Mouse (Mus musculus): ENCODE data around the gene Il4. TPM values are rescaled to one million over a fixed set of nuclear protein-coding genes. Genes with fewer than 3 reads are reported as not detected.
"Not testable (repeated sequence)": the region's sequence is repeated elsewhere in the genome, so short reads cannot be mapped to it uniquely, and the experiment has no call there.

Gene Il4
- polyA plus RNA-seq, 1 experiment from 2014 or later, result 1.4 TPM

DNA sequence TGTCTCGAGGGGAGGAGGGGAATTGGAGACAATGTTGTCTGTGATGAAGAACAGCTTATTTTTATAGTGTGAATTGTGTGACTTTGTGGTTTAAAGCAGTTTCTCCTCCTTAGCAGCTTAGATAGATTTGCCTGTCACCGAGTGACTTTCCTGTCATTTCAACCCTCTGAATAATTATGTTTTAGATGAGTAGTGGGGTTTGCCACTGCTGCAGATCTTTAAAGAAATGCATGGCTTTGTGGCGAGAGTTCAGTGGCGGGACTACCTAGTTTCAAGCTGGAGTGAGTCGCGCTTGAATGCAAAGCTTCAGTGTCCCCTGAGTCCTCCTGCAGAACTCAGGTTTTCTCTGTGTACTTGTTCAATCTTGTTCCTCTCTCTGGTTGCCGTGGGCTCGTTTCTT lies 30.2 kb downstream of the Il4 start:
- no peak overlapping the region for H3K4me3 ChIP-seq (ENCODE audit: low read length)
- H3K4me2 ChIP-seq (ENCODE audit: low read depth, low read length), result no peak overlapping the region
- no peak overlapping the region for H3K9ac ChIP-seq (ENCODE audit: low read length)
- peaks cover 7% of the 10 kb centered on the region for H3K36me3 ChIP-seq (ENCODE audit: control insufficient read depth, insufficient read depth, low read length)
- no peaks in the 10 kb centered on the region for H3K4me1 ChIP-seq (replicated peaks; ENCODE audit: control insufficient read depth, insufficient read depth, low read length)
- H3K9me3 ChIP-seq (ENCODE audit: control insufficient read depth, low read length), result no peaks in the 10 kb centered on the region
- no peaks in the 10 kb centered on the region for H3K27me3 ChIP-seq (ENCODE audit: control insufficient read depth, insufficient read depth, low read depth, low read length)
- H3K27ac ChIP-seq (ENCODE audit: low read length), result no peak overlapping the region
- ATAC-seq (ENCODE audit: low read depth), result no peak
- 77% methylated on average over 8 of the region's 8 CpGs for WGBS

DNA sequence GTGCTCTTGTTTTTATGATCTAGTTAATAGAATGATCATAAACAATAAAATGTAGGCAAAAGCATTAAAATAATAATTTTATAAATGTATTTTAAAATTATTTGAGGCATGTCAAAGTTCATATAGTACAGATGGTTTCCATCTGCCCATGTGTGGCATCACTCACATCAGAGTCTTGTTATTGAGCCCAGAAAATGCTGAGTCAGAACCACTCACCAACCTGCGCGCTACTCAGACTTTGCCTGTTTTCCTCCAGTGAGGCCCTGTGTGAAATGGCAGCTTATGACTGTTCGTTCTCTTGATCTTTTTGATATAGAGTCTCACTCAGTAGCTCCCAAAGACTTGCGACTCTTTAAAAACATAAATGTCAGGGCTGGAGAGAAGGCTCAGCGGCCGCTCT lies 33.0 kb downstream of the Il4 start:
- Histone ChIP-seq H3K27me3 (ENCODE audit: control insufficient read depth, insufficient read depth, low read depth, low read length) (no peaks in the 10 kb centered on the region), H3K36me3 (ENCODE audit: control insufficient read depth, insufficient read depth, low read length) (peaks cover 15% of the 10 kb centered on the region), H3K9ac (ENCODE audit: low read length) (no peak overlapping the region), H3K27ac (ENCODE audit: low read length) (no peak overlapping the region), H3K4me1 (replicated peaks; ENCODE audit: control insufficient read depth, insufficient read depth, low read length) (no peaks in the 10 kb centered on the region), H3K9me3 (ENCODE audit: control insufficient read depth, low read length) (no peaks in the 10 kb centered on the region), H3K4me2 (ENCODE audit: low read depth, low read length) (no peak overlapping the region), H3K4me3 (ENCODE audit: low read length) (no peak overlapping the region)
- WGBS, result 98% methylated on average over 6 of the region's 6 CpGs
- ATAC-seq (ENCODE audit: low read depth), result no peak

DNA sequence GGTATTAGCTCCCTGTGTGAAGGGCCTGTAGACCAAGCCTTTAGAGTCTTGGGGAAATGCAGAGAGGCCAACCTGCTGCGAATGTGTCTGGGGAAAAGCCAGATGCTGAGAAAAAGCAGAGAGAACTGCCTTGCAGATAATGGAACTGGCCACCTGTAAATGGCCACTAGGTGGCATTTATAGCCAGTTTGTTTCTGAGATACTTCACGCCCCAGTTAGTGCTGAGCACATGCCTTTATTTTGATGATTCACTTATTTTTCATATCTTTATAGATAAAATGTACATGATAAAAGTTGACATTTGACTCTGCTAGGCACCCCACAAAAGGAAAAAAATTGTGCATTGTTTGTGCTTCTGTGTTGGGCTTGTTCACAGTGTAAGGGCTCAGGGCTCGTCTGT lies 33.6 kb downstream of the Il4 start:
- H3K36me3 ChIP-seq (ENCODE audit: control insufficient read depth, insufficient read depth, low read length), result peaks cover 18% of the 10 kb centered on the region
- 64% methylated on average over 3 of the region's 3 CpGs for WGBS

DNA sequence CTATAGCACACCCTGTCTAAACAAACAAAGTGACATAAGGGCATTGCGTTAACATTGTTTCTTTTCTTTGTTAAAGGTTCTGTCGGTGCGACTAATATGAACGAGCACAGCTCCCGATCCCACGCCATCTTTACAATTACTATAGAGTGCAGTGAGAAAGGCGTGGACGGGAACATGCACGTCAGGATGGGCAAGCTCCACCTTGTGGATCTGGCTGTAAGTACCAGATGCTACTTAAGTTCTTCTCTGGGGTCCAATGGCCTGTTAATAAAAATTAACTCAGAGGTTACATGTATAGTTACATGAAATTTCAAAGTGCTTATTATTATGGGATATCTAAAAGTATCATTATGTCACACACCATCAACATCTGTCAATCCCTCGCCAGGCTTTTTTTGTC lies 35.3 kb downstream of the Il4 start:
- Histone ChIP-seq H3K27ac (ENCODE audit: low read length) (no peak overlapping the region), H3K4me2 (ENCODE audit: low read depth, low read length) (no peak overlapping the region), H3K4me3 (ENCODE audit: low read length) (no peak overlapping the region), H3K4me1 (replicated peaks; ENCODE audit: control insufficient read depth, insufficient read depth, low read length) (no peaks in the 10 kb centered on the region), H3K9me3 (ENCODE audit: control insufficient read depth, low read length) (no peaks in the 10 kb centered on the region), H3K27me3 (ENCODE audit: control insufficient read depth, insufficient read depth, low read depth, low read length) (no peaks in the 10 kb centered on the region), H3K9ac (ENCODE audit: low read length) (no peak overlapping the region), H3K36me3 (ENCODE audit: control insufficient read depth, insufficient read depth, low read length) (peaks cover 18% of the 10 kb centered on the region)
- no peak for ATAC-seq (ENCODE audit: low read depth)
- WGBS, result 71% methylated on average over 10 of the region's 10 CpGs

More for the DNA sequence above, 33.6 kb downstream of the Il4 start:
- Histone ChIP-seq H3K27me3 (ENCODE audit: control insufficient read depth, insufficient read depth, low read depth, low read length) (no peaks in the 10 kb centered on the region), H3K9me3 (ENCODE audit: control insufficient read depth, low read length) (no peaks in the 10 kb centered on the region), H3K9ac (ENCODE audit: low read length) (no peak overlapping the region), H3K4me2 (ENCODE audit: low read depth, low read length) (no peak overlapping the region), H3K4me1 (replicated peaks; ENCODE audit: control insufficient read depth, insufficient read depth, low read length) (no peaks in the 10 kb centered on the region), H3K27ac (ENCODE audit: low read length) (no peak overlapping the region), H3K4me3 (ENCODE audit: low read length) (no peak overlapping the region)
- ATAC-seq (ENCODE audit: low read depth), result no peak

DNA sequence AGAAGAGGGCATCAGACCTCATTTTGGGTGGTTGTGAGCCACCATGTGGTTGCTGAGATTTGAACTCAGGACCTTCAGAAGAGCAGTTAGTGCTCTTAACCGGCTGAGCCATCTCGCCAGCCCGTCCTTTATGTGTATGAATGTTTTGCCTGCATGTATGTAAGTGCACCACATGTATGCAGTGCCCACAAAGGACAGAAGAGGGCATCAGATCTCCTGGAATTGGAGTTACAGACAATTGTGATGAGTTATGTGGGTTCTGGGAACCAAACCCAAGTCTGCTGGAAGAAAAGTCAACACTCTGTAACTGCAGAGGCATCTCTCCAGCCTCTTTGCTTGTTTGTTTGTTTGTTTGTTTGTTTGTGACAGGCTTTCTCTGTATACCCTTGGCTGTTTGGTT lies 37.9 kb downstream of the Il4 start:
- H3K36me3 ChIP-seq (ENCODE audit: control insufficient read depth, insufficient read depth, low read length), result peaks cover 18% of the 10 kb centered on the region
- H3K4me2 ChIP-seq (ENCODE audit: low read depth, low read length), result no peak overlapping the region
- no peak overlapping the region for H3K4me3 ChIP-seq (ENCODE audit: low read length)
- no peak for ATAC-seq (ENCODE audit: low read depth)
- 99% methylated on average over 3 of the region's 3 CpGs for WGBS
- no peak overlapping the region for H3K9ac ChIP-seq (ENCODE audit: low read length)
- H3K27me3 ChIP-seq (ENCODE audit: control insufficient read depth, insufficient read depth, low read depth, low read length), result no peaks in the 10 kb centered on the region
- H3K4me1 ChIP-seq (replicated peaks; ENCODE audit: control insufficient read depth, insufficient read depth, low read length), result no peaks in the 10 kb centered on the region
- no peaks in the 10 kb centered on the region for H3K9me3 ChIP-seq (ENCODE audit: control insufficient read depth, low read length)
- no peak overlapping the region for H3K27ac ChIP-seq (ENCODE audit: low read length)

DNA sequence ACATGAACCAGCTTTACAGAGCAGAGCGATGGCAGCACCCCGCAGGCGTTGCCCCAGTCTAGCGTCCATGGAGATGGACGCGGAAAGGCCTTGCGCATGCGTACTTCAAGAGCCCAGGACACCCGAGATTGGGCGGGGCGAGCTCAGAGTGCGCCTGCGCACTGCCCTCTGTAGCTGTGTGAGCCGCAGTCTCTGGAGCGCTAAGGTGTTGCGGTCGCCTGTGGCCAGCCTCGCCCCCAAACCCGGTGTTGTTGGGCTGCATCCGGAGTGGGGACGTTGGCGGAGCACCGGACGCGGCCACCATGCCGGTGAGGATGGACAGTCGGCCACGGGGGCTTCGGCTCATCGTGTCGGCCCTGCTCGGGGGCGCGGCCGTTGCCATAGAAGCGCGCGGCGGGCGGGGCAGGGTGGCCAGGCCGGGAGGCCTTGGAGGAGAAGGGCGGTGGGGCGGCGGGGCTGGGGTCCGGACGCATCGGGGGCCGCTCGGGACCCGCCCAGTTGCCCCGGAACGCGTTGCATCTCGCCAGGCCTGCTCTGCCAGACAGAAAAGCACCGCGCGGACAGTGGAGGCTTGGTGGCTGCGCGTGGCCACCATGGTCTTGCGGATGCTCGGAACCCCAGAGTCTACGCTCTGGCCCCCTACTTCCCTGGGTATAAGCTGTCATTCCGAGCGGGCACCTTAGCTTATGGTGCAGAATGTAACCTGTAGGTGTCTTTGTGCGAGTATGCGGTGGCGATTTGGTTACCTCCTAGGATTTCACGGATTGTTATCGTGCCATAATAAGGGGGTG lies 51.0 kb downstream of the Il4 start, which contains the start of gene Kif3a:
TSS of gene Kif3a (plus strand) at position 156 of the 791 bp plus-strand sequence.
- peak within 1 kb of the TSS; percentile 93 for H3K4me3 ChIP-seq (ENCODE audit: low read length)
- peak within 1 kb of the TSS; percentile 89 for H3K9ac ChIP-seq (ENCODE audit: low read length)
- WGBS, result 1% methylated on average over 61 of the region's 69 CpGs
- no peaks in the 10 kb centered on the region for H3K27me3 ChIP-seq (ENCODE audit: control insufficient read depth, insufficient read depth, low read depth, low read length)
- H3K27ac ChIP-seq (ENCODE audit: low read length), result peak within 1 kb of the TSS; percentile 49
- H3K9me3 ChIP-seq (ENCODE audit: control insufficient read depth, low read length), result 0 out of 2 replicates have a peak, but pooled peaks cover 3% of the 10 kb centered on the region
- H3K4me1 ChIP-seq (replicated peaks; ENCODE audit: control insufficient read depth, insufficient read depth, low read length), result peaks cover 16% of the 10 kb centered on the region
- peak within 1 kb of the TSS; percentile 89 for H3K4me2 ChIP-seq (ENCODE audit: low read depth, low read length)
- ATAC-seq (ENCODE audit: low read depth), result peak; percentile 99
- no peaks in the 10 kb centered on the region for H3K36me3 ChIP-seq (ENCODE audit: control insufficient read depth, insufficient read depth, low read length)

DNA sequence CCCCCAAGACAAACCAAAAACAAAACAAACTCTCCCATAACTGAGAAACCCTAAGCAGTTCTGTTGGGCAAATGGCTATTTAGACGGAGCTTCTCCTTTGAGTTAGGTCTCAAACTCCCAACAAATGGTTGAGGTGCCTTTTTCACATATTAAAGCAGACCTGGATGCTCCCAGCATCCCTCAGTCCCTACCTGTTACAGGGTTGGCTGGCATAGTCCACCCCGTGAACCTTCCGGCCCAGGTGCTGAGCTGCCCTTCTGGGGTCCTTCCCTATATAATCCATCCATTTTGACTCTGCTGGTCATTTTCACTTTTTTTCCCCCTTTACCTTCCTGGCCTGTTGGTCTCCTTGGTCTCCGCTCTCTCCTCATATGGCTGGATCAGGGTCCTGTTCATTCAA lies 51.8 kb downstream of the Il4 start:
- 82% methylated on average over 4 of the region's 4 CpGs for WGBS
- Histone ChIP-seq H3K9ac (ENCODE audit: low read length) (peak overlapping the region; percentile 89; the same call in 1 of the 2 replicates), H3K4me3 (ENCODE audit: low read length) (peak overlapping the region; percentile 93), H3K36me3 (ENCODE audit: control insufficient read depth, insufficient read depth, low read length) (no peaks in the 10 kb centered on the region), H3K4me2 (ENCODE audit: low read depth, low read length) (peak overlapping the region; percentile 89), H3K9me3 (ENCODE audit: control insufficient read depth, low read length) (0 out of 2 replicates have a peak, but pooled peaks cover 3% of the 10 kb centered on the region), H3K27me3 (ENCODE audit: control insufficient read depth, insufficient read depth, low read depth, low read length) (no peaks in the 10 kb centered on the region), H3K4me1 (replicated peaks; ENCODE audit: control insufficient read depth, insufficient read depth, low read length) (peaks cover 16% of the 10 kb centered on the region), H3K27ac (ENCODE audit: low read length) (no peak overlapping the region)
- no peak; the same call in 1 of the 2 replicates for ATAC-seq (ENCODE audit: low read depth)

DNA sequence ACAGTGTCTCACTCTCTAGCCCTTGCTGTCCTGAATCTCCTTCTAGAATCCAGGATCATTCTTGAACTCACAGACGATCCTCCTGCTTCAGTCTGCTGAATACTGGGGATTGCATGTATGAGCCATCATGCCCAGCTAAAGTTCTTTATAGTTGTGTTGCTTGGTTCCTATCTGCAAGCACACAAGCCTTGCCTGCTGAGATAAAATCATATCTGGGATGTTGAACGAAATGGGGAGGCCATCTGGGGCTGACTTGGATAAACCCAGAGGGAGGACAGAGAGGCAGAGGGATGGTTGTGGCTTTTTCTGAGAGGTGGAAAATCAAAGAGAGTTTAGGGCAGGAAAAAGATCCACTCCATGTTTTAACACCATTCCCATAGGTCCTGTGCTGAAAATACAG lies 56.5 kb downstream of the Il4 start:
- Histone ChIP-seq H3K36me3 (ENCODE audit: control insufficient read depth, insufficient read depth, low read length) (no peaks in the 10 kb centered on the region), H3K9ac (ENCODE audit: low read length) (no peak overlapping the region), H3K9me3 (ENCODE audit: control insufficient read depth, low read length) (0 out of 2 replicates have a peak, but pooled peaks cover 3% of the 10 kb centered on the region), H3K27ac (ENCODE audit: low read length) (no peak overlapping the region), H3K27me3 (ENCODE audit: control insufficient read depth, insufficient read depth, low read depth, low read length) (no peaks in the 10 kb centered on the region), H3K4me1 (replicated peaks; ENCODE audit: control insufficient read depth, insufficient read depth, low read length) (peaks cover 6% of the 10 kb centered on the region; the same call in 1 of the 2 replicates), H3K4me2 (ENCODE audit: low read depth, low read length) (no peak overlapping the region), H3K4me3 (ENCODE audit: low read length) (no peak overlapping the region)
- 71% methylated on average over 2 of the region's 2 CpGs for WGBS
- ATAC-seq (ENCODE audit: low read depth), result no peak

DNA sequence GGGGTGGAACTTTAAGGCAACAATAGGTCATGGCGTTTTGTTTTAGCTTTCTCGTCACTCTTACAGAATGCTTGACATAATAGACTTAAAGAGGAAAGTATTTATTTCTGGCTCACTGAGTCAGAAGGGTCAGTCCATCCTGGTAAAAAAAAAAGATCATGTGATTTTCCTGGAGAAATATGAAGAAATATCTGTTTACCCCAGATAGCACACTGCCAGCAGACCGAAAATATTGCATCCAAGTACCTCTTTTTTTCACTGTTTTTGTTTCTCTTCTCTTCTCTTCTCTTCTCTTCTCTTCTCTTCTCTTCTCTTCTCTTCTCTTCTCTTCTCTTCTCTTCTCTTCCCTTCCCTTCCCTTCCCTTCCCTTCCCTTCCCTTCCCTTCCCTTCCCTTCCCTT lies 58.5 kb downstream of the Il4 start:
- 78% methylated on average over 1 of the region's 3 CpGs for WGBS
- not testable (repeated sequence) for H3K4me2 ChIP-seq (ENCODE audit: low read depth, low read length); ATAC-seq (ENCODE audit: low read depth); H3K36me3 ChIP-seq (ENCODE audit: control insufficient read depth, insufficient read depth, low read length); H3K9me3 ChIP-seq (ENCODE audit: control insufficient read depth, low read length); H3K4me3 ChIP-seq (ENCODE audit: low read length); H3K4me1 ChIP-seq (replicated peaks; ENCODE audit: control insufficient read depth, insufficient read depth, low read length); H3K27me3 ChIP-seq (ENCODE audit: control insufficient read depth, insufficient read depth, low read depth, low read length); H3K9ac ChIP-seq (ENCODE audit: low read length); H3K27ac ChIP-seq (ENCODE audit: low read length)

Data from lung, embryonic 16.5 days (tissue).